Mouse (Mus musculus) limb, embryonic 10.5 days (tissue): ENCODE data around the gene Trim47. TPM values are rescaled to one million over a fixed set of nuclear protein-coding genes. Genes with fewer than 3 reads are reported as not detected.

Experiments used
- DNase-seq: peaks from one replicate; pipeline ENCODE4 v3.0.0-alpha.2; 2017; ENCODE audit warnings: low spot score
- H3K27ac ChIP-seq: fragments of 300-500 bp; sonication (generic); 2 replicates; pipeline ENCODE4 v1.5.1; 2016; ENCODE audit warnings: mild to moderate bottlenecking
- H3K27me3 ChIP-seq: fragments of 300-500 bp; sonication (generic); 2 replicates; pipeline ENCODE4 v1.6.1; 2016; ENCODE audit warnings: low read depth, mild to moderate bottlenecking; ENCODE audit not compliant: poor library complexity, severe bottlenecking
- H3K36me3 ChIP-seq: fragments of 300-500 bp; sonication (generic); 2 replicates; pipeline ENCODE4 v1.6.1; 2016; ENCODE audit warnings: mild to moderate bottlenecking, moderate library complexity
- H3K4me1 ChIP-seq: fragments of 300-500 bp; sonication (generic); 2 replicates; pipeline ENCODE4 v1.6.1; 2016
- H3K4me3 ChIP-seq: fragments of 300-500 bp; sonication (generic); 2 replicates; pipeline ENCODE4 v1.5.1; 2016; ENCODE audit warnings: mild to moderate bottlenecking, moderate library complexity
- H3K9me3 ChIP-seq: fragments of 300-500 bp; sonication (generic); replicated peaks from 2 replicates; pipeline ENCODE4 v1.6.1; 2016; ENCODE audit warnings: mild to moderate bottlenecking
- WGBS: fragments of 180-500 bp; shearing (Covaris S2); methylation state at CpG from one replicate; pipeline ENCODE4 v1.1.7; 2016; 5-methylcytosine and 5-hydroxymethylcytosine counted together
- polyA plus RNA-seq: library from polyadenylated mRNA; unstranded; fragments of >200 nt; fragmentation: Nextera tagmentation; extraction: Ambion mirVana; gene quantifications from 2 replicates; pipeline ENCODE4 v1.2.1, GENCODE M21; 2016

Trim47 gene
- polyA plus RNA-seq, 1 experiment from 2014 or later: 4.9 TPM

DNA sequence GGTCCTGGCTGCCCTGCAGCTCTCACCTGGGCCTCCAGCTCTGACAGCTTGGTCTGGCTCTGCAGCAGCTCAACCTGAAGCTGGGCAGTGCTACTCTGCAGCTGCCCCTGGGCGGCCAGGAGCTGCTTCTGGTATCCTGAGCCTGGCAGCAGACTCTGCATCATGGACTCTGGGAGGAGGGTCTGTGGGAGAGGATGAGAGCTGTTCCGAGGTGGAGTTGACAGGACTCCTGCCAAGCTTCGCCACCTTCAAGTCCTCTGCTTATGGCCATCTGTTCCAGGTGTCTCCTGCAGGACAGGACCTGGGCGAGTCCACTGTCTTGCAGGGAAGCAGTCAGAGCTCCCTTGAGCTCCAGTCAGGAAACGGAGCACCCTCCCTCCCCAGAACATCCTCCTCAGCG, 22.3 kb upstream of the Trim47 start:
- H3K9me3 ChIP-seq: no peaks in the 10 kb centered on the region
- peaks cover 33% of the 10 kb centered on the region for H3K4me1 ChIP-seq
- H3K36me3 ChIP-seq: peaks cover 100% of the 10 kb centered on the region
- no peak for DNase-seq
- no peaks in the 10 kb centered on the region for H3K27me3 ChIP-seq
- H3K4me3 ChIP-seq: no peak overlapping the region
- WGBS: 77% methylated on average over 6 of the region's 6 CpGs
- no peak overlapping the region for H3K27ac ChIP-seq

DNA sequence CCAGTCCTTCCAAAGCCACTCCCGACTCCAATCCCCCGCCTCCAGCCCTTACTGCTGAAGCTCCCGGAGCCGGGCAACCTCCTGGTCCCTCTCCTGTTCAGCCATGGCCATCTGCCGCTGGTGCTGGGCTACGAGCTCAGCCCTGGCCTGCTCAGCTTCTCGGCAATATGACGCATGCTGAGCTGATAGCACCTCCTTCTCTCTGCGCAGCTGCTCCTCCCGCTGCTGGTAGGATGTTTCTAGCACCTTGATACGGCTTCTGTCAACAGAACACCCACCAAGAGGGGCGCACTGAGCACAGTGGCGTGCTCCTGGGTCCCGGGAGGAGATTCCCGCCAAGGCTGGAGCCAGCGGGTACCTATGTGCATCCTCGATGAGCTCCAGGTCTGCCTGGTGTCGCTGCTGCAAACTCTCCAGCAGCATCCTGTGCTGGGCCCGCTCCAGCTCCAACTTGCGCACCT, 21.8 kb upstream of the Trim47 start:
- Histone ChIP-seq H3K27ac (no peak overlapping the region), H3K4me1 (peaks cover 33% of the 10 kb centered on the region), H3K27me3 (no peaks in the 10 kb centered on the region), H3K9me3 (no peaks in the 10 kb centered on the region), H3K36me3 (peaks cover 100% of the 10 kb centered on the region), H3K4me3 (no peak overlapping the region)
- DNase-seq: no peak
- WGBS: 52% methylated on average over 20 of the region's 20 CpGs

DNA sequence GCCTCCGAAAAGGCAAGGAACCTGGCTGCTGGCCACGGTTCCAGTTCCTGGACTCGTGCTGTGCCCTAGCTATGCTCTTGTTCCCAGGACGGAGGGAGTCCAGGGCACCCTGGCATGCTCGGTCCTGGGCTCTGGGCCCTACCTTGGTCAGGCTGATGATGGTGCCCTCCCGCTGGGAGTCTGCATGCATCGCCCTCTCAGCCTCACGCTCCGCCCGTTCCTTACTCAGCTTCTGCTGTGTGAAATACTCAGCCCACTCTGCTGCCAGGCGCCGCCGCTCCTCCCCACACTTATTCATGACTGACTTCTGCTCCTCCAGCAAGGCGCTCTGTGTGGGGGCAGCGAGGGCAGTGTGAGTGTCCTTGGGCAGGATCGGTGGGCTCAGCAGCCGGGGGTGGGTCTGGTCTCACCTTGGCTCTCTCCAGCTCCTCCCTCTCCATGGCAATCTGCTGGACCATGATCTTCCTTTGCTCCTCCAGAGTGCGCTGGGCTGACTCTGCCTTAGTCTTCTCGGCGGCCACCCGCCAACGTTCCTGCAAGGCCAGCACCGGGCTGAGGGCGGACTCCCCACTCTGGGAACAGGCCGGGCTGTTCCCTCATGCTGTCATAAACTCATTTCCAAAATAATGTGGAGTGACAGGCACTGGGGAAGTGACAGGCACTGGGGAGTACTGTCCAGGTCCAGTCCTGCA, 19.4 kb upstream of the Trim47 start:
- H3K36me3 ChIP-seq: peaks cover 100% of the 10 kb centered on the region

DNA sequence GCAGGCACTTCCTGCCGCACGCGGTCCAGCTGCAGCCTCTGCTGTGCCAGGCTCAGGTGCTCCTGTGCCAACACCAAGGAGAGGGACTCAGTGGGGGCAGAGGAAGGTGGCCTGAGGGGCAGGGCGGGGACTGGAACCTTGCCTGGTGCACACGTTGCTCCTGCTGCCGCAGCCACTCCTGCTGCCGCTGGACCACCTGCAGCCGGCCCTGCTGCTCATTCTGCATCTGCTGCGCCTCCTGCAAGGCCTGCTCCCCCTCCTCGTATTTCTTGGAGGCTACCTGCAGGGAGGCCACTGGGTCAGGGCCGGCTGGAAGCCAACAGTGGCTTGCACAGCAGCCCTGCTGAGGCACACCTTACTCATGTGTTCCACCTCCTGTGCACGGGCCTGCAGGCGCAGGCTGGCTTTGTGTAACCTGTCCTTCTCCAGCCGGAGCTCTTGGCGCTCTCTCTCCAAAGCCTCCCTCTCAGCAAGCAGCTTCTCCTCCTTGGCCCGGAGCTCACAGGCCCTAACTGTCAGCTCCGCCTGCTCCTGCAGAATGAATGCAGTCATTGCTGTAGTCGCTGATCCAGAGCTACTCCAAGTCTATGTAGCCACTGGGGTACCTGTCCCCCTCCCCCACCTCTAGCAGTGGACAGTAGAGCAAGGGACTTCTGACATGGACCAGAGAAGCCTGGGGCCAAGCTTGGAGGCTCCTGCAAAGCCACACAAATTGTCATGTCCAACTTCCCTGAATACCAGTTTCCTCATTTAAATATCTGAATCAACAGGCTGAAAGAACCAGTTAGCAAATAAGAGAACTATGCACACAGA, 18.7 kb upstream of the Trim47 start:
- Histone ChIP-seq H3K4me1 (peaks cover 44% of the 10 kb centered on the region), H3K27me3 (no peaks in the 10 kb centered on the region), H3K4me3 (no peak overlapping the region), H3K36me3 (peaks cover 95% of the 10 kb centered on the region), H3K9me3 (no peaks in the 10 kb centered on the region), H3K27ac (peak overlapping the region; percentile 11)
- WGBS: 66% methylated on average over 18 of the region's 18 CpGs
- no peak for DNase-seq

More for the DNA sequence above, 19.4 kb upstream of the Trim47 start:
- 78% methylated on average over 25 of the region's 25 CpGs for whole genome bisulfite sequencing
- H3K27me3 ChIP-seq: no peaks in the 10 kb centered on the region
- H3K4me1 ChIP-seq: peaks cover 44% of the 10 kb centered on the region
- H3K27ac ChIP-seq: no peak overlapping the region; the same call in 1 of the 2 replicates
- H3K9me3 ChIP-seq: no peaks in the 10 kb centered on the region
- H3K4me3 ChIP-seq: no peak overlapping the region
- DNase-seq: no peak

DNA sequence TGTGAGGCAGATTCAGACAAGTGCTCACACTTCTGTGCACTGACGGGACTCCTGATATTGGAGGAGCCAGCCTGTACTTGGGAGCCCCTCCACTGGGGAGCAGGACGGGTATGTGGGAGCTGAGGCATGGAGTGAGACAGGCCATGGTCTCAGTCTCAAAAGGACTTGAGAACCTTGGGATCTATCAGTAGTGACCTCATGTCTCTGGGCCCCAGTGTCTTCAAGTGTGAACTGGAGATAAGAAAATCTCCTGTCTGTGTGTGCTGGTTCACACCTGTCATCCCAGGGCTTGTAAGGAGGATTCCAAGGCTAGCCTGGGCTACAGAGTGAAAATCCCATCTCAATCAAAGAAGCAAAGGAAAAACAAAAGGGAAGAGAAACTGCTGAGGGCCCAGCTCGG, 16.5 kb upstream of the Trim47 start:
- Histone ChIP-seq H3K9me3 (no peaks in the 10 kb centered on the region), H3K27me3 (no peaks in the 10 kb centered on the region), H3K27ac (no peak overlapping the region), H3K4me3 (no peak overlapping the region), H3K4me1 (peaks cover 41% of the 10 kb centered on the region), H3K36me3 (peaks cover 73% of the 10 kb centered on the region)
- no peak for DNase-seq
- WGBS: 96% methylated on average over 3 of the region's 3 CpGs

DNA sequence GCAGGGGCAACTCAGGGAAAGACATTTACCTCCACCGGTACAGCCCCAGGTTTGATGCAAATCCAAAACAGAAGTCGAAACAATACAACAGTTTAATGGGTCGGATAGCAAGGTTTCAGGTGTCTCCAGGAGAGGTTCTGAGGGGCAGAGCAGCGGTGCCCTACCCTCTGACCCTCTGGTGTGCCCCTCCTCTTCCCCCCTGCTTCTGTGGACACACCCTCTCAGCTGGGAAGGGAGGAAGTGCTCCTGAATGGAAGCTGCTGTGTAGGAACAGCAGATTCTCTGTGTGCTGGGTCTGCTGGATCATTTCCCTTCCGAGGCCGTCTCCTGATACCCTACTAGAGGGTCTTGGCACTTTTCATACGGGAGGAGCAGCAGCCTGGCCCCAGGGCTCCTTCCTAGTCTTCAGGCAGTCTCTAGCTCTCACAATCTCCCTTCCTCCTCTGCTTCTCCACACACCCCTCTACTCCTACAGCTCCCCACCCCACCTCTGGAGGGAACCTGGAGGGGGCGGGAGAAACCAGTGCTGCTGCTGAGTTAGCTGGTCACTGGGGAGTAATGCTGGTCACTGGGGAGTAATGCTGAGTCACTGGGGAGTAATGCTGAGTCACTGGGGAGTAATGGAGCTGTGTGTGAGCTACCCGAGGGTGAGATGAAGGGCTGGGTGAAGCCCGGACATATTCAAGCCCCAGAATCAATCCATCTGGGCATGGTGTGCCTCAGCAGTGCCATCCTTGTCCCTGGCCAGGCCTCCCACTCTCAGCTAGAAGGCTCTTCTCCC, 15.4 kb upstream of the Trim47 start:
- DNase-seq: no peak
- H3K4me3 ChIP-seq: no peak overlapping the region
- no peaks in the 10 kb centered on the region for H3K27me3 ChIP-seq
- H3K9me3 ChIP-seq: no peaks in the 10 kb centered on the region
- H3K4me1 ChIP-seq: peaks cover 38% of the 10 kb centered on the region
- H3K36me3 ChIP-seq: peaks cover 62% of the 10 kb centered on the region
- 71% methylated on average over 10 of the region's 10 CpGs for WGBS
- H3K27ac ChIP-seq: peak overlapping the region; percentile 32; the same call in 1 of the 2 replicates

DNA sequence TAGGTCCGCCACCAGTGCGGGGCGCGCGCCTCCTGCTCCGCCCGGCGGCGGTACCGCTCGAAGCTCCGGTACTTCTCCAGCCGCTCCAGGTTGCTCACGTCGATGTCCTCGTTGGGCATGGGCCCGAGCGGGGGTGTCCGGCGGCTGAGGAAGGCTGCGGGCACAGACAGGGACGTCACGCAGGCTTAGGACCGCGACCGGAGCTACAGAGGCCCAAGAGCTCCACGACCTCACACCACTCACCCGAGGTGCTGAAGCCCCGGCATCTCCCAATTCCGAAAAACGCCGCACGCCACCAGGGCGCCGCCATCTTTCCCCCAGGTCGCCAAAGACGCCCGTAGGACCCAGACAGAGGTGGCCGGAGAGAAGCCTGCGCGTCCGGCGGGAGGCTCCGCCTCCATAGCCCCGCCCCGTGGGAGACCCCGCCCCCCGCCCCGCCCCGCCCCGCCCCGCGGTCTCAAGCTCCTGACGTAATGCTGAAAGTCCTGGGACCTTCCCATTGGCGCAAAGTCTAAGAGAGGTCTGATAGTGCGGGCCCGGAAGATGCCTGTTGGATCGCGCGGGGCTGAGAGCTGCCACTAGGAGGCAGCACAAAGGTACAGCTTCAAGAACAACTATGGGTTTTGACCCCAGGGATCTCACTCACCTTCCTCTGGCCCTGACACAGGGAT, 11.6 kb upstream of the Trim47 start, which contains the start of gene Mrpl38:
Mrpl38 (minus strand) TSS at position 401 of the 671 bp plus-strand sequence.
- Histone ChIP-seq H3K4me1 (peaks cover 31% of the 10 kb centered on the region), H3K27ac (peak within 1 kb of the TSS; percentile 94), H3K4me3 (peak within 1 kb of the TSS; percentile 95), H3K36me3 (peaks cover 60% of the 10 kb centered on the region), H3K9me3 (no peaks in the 10 kb centered on the region), H3K27me3 (no peaks in the 10 kb centered on the region)
- peak; percentile 99 for DNase-seq
- WGBS: under 1% methylated on average over 60 of the region's 60 CpGs

DNA sequence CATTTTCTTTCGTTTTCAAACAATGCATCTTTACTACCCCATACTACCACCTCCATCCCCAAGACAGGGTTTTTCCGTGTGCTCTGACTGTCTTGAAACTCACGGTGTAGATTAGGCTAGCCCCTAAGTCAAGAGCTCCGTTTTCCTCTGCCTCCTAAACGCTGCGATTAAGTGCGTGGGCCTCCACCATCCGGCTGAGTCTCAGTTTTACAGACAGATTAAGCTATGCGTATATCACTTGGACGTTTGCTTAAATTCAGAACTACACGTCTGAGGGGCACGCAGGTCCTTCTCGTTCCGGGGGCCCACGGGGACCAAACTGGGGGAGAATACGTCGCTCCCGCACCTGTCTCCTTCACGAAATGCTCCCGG, 11.1 kb upstream of the Trim47 start:
- H3K4me3 ChIP-seq: peak overlapping the region; percentile 95
- H3K27ac ChIP-seq: peak overlapping the region; percentile 94
- no peak for DNase-seq
- no peaks in the 10 kb centered on the region for H3K9me3 ChIP-seq
- no peaks in the 10 kb centered on the region for H3K27me3 ChIP-seq
- H3K36me3 ChIP-seq: peaks cover 60% of the 10 kb centered on the region
- 2% methylated on average over 20 of the region's 20 CpGs for WGBS
- H3K4me1 ChIP-seq: peaks cover 34% of the 10 kb centered on the region

DNA sequence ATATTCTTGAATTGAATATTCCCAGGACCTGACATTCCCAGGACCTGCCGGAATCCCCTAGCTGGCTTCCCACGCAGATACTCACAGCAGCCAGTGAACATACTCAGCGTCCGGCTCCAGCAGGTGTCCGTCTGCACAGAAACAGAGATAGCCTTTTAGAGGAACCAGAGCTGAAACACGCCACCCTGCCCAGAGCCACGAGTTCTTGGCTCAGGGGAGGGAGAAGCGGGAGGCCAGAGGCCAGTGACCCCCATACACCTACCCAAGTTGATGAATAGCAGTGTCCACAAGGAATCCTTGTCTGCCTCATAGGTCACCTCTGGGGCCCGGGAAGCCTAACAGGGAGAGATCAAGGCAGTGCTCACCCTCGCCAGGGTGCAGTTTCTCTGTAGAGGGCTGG, 7.2 kb upstream of the Trim47 start:
- Histone ChIP-seq H3K4me1 (peaks cover 50% of the 10 kb centered on the region), H3K4me3 (no peak overlapping the region), H3K36me3 (peaks cover 60% of the 10 kb centered on the region), H3K27ac (no peak overlapping the region), H3K27me3 (peaks cover 5% of the 10 kb centered on the region; the same call in 1 of the 2 replicates), H3K9me3 (no peaks in the 10 kb centered on the region)
- DNase-seq: no peak
- 88% methylated on average over 10 of the region's 10 CpGs for WGBS

DNA sequence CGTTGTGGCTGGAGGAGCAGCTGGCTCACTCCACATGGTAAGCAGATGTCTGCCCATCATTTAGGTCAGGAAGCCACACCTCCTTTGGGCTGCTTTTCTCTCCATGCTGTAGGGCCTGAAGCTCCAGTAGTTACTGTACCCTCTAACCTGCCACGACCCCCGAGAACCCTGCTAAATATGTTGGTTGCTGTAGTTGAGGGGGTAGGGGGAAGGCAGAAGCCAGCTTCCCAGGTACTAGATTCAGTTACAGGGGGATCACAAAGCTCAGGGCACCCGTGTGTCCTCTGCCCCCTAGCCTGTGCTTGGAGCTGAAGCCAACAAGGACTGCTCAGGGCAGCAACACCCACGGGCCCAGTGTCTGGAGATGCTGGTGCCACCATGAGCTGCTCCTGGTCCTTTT, 6.5 kb upstream of the Trim47 start:
- 65% methylated on average over 5 of the region's 5 CpGs for WGBS
- Histone ChIP-seq H3K36me3 (peaks cover 60% of the 10 kb centered on the region), H3K4me1 (peaks cover 47% of the 10 kb centered on the region), H3K9me3 (no peaks in the 10 kb centered on the region), H3K27ac (0 out of 2 replicates have a peak overlapping the region, but pooled peaks have one; percentile 17), H3K4me3 (no peak overlapping the region), H3K27me3 (peaks cover 8% of the 10 kb centered on the region; the same call in 1 of the 2 replicates)
- DNase-seq: no peak

DNA sequence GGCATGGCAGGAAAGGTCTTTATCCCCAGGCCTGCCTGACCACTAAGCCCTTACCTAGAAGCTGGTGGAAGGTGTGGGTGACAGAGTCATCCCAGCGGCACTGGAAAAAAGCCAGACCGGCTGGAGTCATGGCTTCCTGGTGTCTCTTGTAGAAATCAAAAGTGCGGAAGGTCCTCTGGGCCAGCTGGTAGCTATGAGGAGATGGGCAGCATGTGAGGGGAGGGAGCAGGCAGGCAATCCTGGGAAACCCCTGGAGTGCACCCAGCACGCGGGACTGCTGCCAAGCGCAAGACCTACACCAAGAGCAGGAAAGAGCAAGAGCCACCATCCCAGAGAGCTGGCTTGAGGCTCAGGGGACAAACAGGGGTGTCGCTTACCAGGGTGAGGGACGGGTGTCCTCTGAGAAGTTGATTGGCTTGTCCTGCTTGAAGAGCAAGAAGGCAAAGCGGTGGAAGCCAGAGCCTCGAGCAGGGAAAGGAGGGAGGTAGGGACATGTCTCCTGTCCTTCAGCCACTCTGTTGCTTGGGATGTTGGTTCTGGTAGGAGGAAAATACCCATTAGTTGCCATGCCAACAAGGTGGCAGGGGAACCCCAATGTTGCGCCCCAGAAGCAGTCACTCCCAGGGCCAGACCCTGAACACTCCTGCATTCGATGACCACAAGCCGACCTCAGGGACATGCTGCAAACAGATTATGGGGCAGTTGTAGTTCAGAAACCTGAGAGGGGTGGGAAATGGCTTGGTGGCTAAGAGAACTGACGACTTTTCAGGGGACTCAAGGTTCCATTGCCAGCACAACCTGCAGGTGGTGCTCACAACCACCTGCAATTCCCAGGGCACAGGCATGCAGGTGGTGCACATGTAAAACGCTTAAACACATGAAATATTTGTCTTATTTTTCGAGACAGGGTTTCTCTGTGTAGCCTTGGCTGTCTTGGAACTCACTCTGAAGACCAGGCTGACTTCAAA, 5.6 kb upstream of the Trim47 start:
- no peak for DNase-seq
- Histone ChIP-seq H3K27ac (no peak overlapping the region; the same call in 1 of the 2 replicates), H3K9me3 (no peaks in the 10 kb centered on the region), H3K4me3 (no peak overlapping the region), H3K36me3 (peaks cover 60% of the 10 kb centered on the region), H3K27me3 (peaks cover 9% of the 10 kb centered on the region; the same call in 1 of the 2 replicates), H3K4me1 (peaks cover 48% of the 10 kb centered on the region)
- WGBS: 80% methylated on average over 16 of the region's 16 CpGs
